ENCODE assay signal across 7 mouse cellular contexts in genomic region chr2:25095109-25095850, GRCm38 (mm10). TPM values are rescaled to one million over a fixed set of nuclear protein-coding genes. Genes with fewer than 3 reads are reported as not detected.
DNase-seq lines count a peak whose midpoint lies in the region; ATAC-seq and TF ChIP-seq lines count a peak whose summit lies in the region.

Noxa1 (minus strand) TSS chr2:25095149.

- H3K27me3 ChIP-seq in testis, adult 2 months (ENCODE audit: control insufficient read depth, insufficient read depth, low read length), result no peaks in the 10 kb centered on the region
- peaks cover 36% of the 10 kb centered on the region for H3K27me3 ChIP-seq in embryonic facial prominence, embryonic 13.5 days
- H3K27me3 ChIP-seq in liver, embryonic 13.5 days, result peaks cover 20% of the 10 kb centered on the region

- peak within 1 kb of the TSS; percentile 50 for H3K4me2 ChIP-seq in embryonic facial prominence, embryonic 13.5 days
- H3K4me2 ChIP-seq in liver, embryonic 13.5 days, result peak within 1 kb of the TSS; percentile 51

- ATAC-seq in embryonic facial prominence, embryonic 13.5 days (ENCODE audit: insufficient number of reproducible peaks, insufficient read depth, low FRiP score, low TSS enrichment, low read depth), result peak; percentile 32; the same call in 1 of the 2 replicates
- peak; percentile 78 for ATAC-seq in liver, embryonic 13.5 days (ENCODE audit: low read depth)
- no peak for ATAC-seq in cerebellum, adult (ENCODE audit: insufficient number of reproducible peaks, low FRiP score, low TSS enrichment)

- H3K36me3 ChIP-seq in testis, adult 2 months (ENCODE audit: control insufficient read depth, insufficient read depth, low read length), result no peaks in the 10 kb centered on the region
- no peaks in the 10 kb centered on the region for H3K36me3 ChIP-seq in embryonic facial prominence, embryonic 13.5 days
- H3K36me3 ChIP-seq in liver, embryonic 13.5 days, result no peaks in the 10 kb centered on the region

- no peak within 1 kb of the TSS for H3K27ac ChIP-seq in testis, adult 2 months (ENCODE audit: control insufficient read depth, insufficient read depth, low read depth, low read length)
- H3K27ac ChIP-seq in embryonic facial prominence, embryonic 13.5 days, result no peak within 1 kb of the TSS
- H3K27ac ChIP-seq in liver, embryonic 13.5 days, result no peak within 1 kb of the TSS

- H3K4me3 ChIP-seq in testis, adult 2 months (ENCODE audit: control insufficient read depth, low read depth, low read length), result peak within 1 kb of the TSS; percentile 30
- H3K4me3 ChIP-seq in embryonic facial prominence, embryonic 13.5 days, result peak within 1 kb of the TSS; percentile 23
- peak within 1 kb of the TSS; percentile 34 for H3K4me3 ChIP-seq in liver, embryonic 13.5 days (replicated peaks)

- no peak for TF ChIP-seq POLR2A in testis, adult 2 months (IDR thresholded peaks at IDR 0.05; ENCODE audit: control insufficient read depth, low read depth, low read length)

- H3K4me1 ChIP-seq in testis, adult 2 months (ENCODE audit: control insufficient read depth, insufficient read depth, low read length), result peaks cover 6% of the 10 kb centered on the region
- H3K4me1 ChIP-seq in embryonic facial prominence, embryonic 13.5 days, result no peaks in the 10 kb centered on the region; the same call in 1 of the 2 replicates
- peaks cover 23% of the 10 kb centered on the region for H3K4me1 ChIP-seq in liver, embryonic 13.5 days (replicated peaks)

- 0 out of 2 replicates have a peak within 1 kb of the TSS, but pooled peaks have one; percentile 12 for H3K9ac ChIP-seq in embryonic facial prominence, embryonic 13.5 days
- H3K9ac ChIP-seq in liver, embryonic 13.5 days, result peak within 1 kb of the TSS; percentile 22; the same call in 1 of the 2 replicates

- H3K9me3 ChIP-seq in embryonic facial prominence, embryonic 13.5 days, result no peaks in the 10 kb centered on the region
- no peaks in the 10 kb centered on the region for H3K9me3 ChIP-seq in liver, embryonic 13.5 days (replicated peaks)

- TF ChIP-seq CTCF in testis, adult 2 months (IDR thresholded peaks at IDR 0.05; ENCODE audit: control insufficient read depth, insufficient read depth, insufficient replicate concordance, low read depth, low read length), result peak; percentile 41; the same call in 1 of the 2 replicates

- DNase-seq in testis, postnatal 10 days (ENCODE audit: low spot score), result no peak
- DNase-seq in liver, embryonic 13.5 days, result peak; percentile 49
- peak; percentile 35 for DNase-seq in testis, postnatal 14 days (ENCODE audit: low spot score)
- DNase-seq in thymus, postnatal 36 days, result no peak

- 47% methylated on average over 28 of the region's 28 CpGs for WGBS in embryonic facial prominence, embryonic 13.5 days
- 41% methylated on average over 28 of the region's 28 CpGs for WGBS in liver, embryonic 13.5 days (ENCODE audit: insufficient replicate concordance)

RNA-seq across cellular contexts. Expression of gene Noxa1, which starts in this region (rescaled TPM):
- 0.14 and 0.25 TPM in 2 replicates for polyA plus RNA-seq in testis, adult 2 months (2012; rRNA removed)
- polyA plus RNA-seq in embryonic facial prominence, embryonic 13.5 days (2015; fragmentation: Nextera tagmentation; extraction: Ambion mirVana), result 0.17 TPM in 1 of 2 replicates, not detected in the other
- polyA plus RNA-seq in liver, embryonic 13.5 days (2015; fragmentation: Nextera tagmentation; extraction: Ambion mirVana), result 1.1 and 1.6 TPM in 2 replicates

Comparison
In these comparisons a context has a peak if more than half of its experiments do, and no peak if none do; other contexts are left out.
1. DNase-seq: peak in liver, embryonic 13.5 days (single experiment) and testis, postnatal 14 days (single experiment); none in testis, postnatal 10 days (single experiment) and thymus, postnatal 36 days (0 of 2).
2. Peak in ATAC-seq, H3K4me3 ChIP-seq, H3K9ac ChIP-seq and H3K4me2 ChIP-seq in embryonic facial prominence, embryonic 13.5 days; RNA of the gene not detected or under 1 TPM.
3. Peak in every context shown above with its lines, with median percentiles within 50 percentile points of each other: H3K4me3 ChIP-seq.